Mouse (Mus musculus) stomach, postnatal 0 days (tissue): ENCODE measurements at regions not wholly inside any gene's neighbourhood (a gene's known extent, or its start where the extent isn't known, plus 50 kb on each side); places are given as distances from the start of the nearest gene placed in this dataset.

Experiments used
- CTCF ChIP-seq: IDR thresholded peaks from 2 replicates; pipeline ENCODE4 v1.5.1; 2016; ENCODE audit warnings: antibody characterized with exemption, low read depth, mild to moderate bottlenecking, moderate library complexity
- EP300 ChIP-seq: optimal IDR thresholded peaks from 2 replicates; pipeline ENCODE3; 2016; ENCODE audit warnings: antibody characterized with exemption

DNA sequence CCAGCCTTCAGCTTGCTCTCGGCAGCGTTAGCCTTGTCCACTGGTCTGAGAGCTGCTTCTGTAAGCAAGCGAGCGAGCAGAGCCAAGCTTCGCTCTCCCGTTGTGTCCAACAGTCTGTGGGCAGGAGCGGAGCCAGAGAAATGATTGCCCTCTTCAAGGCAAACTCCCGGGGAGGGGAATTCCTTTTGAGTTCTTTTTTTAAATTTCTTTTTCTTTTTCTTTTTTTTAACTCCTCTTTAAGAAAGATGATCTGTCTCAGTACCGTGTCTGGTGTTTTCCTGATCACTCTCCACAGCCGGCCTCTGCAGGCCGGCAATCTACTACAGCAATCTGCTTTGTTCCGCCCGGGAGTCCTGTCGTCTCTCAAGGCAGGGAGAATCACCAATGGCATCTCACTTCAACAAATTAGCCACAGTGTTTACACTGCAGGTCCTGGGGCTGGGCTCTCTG lies 170.6 kb upstream of the Hmga2 start:
- no peak for TF ChIP-seq CTCF
- no peak for TF ChIP-seq EP300
